Mouse (Mus musculus) hindbrain, embryonic 13.5 days (tissue): ENCODE measurements around the gene Gm20388. TPM values are rescaled to one million over a fixed set of nuclear protein-coding genes. Genes with fewer than 3 reads are reported as not detected.
A peak's percentile ranks its signal among the peaks of the same experiment; 100 is the strongest.

Experiments
- ATAC-seq: fragments of 200-750 bp; cut with Nextera tagmentation; 2 replicates; pipeline ENCODE4 v1.8.0; 2017; ENCODE audit warnings: moderate TSS enrichment; ENCODE audit not compliant: low FRiP score
- H3K27ac ChIP-seq: fragments of 300-500 bp; sonication (generic); 2 replicates; pipeline ENCODE4 v1.5.1; 2015; ENCODE audit warnings: inconsistent platforms, mild to moderate bottlenecking, moderate library complexity
- H3K27me3 ChIP-seq: fragments of 300-500 bp; sonication (generic); 2 replicates; pipeline ENCODE4 v1.6.1; 2015; ENCODE audit warnings: mild to moderate bottlenecking, inconsistent platforms
- H3K36me3 ChIP-seq: fragments of 300-500 bp; sonication (generic); 2 replicates; pipeline ENCODE4 v1.6.1; 2015; ENCODE audit warnings: mild to moderate bottlenecking, inconsistent platforms
- H3K4me1 ChIP-seq: fragments of 300-500 bp; sonication (generic); replicated peaks from 2 replicates; pipeline ENCODE4 v1.6.1; 2015; ENCODE audit warnings: inconsistent platforms
- H3K4me2 ChIP-seq: fragments of 300-500 bp; sonication (generic); 2 replicates; pipeline ENCODE4 v1.6.1; 2015; ENCODE audit warnings: inconsistent platforms, mild to moderate bottlenecking, moderate library complexity
- H3K4me3 ChIP-seq: fragments of 300-500 bp; sonication (generic); 2 replicates; pipeline ENCODE4 v1.5.1; 2015; ENCODE audit warnings: mild to moderate bottlenecking, inconsistent platforms
- H3K9ac ChIP-seq: fragments of 300-500 bp; sonication (generic); 2 replicates; pipeline ENCODE4 v1.6.1; 2015; ENCODE audit warnings: mild to moderate bottlenecking, inconsistent platforms
- H3K9me3 ChIP-seq: fragments of 300-500 bp; sonication (generic); 2 replicates; pipeline ENCODE4 v1.6.1; 2016; ENCODE audit warnings: inconsistent platforms
- WGBS: fragments of 180-500 bp; shearing (Covaris S2); methylation state at CpG from one replicate; pipeline ENCODE4 v1.1.7; 2015; 5-methylcytosine and 5-hydroxymethylcytosine counted together
- polyA plus RNA-seq: library from polyadenylated mRNA; unstranded; fragments of >200 nt; fragmentation: Nextera tagmentation; extraction: Ambion mirVana; gene quantifications from 2 replicates; pipeline ENCODE4 v1.2.1, GENCODE M21; 2015

Gene Gm20388
- polyA plus RNA-seq, 1 experiment from 2014 or later = 1.9 TPM

- peaks cover 14% of the 10 kb centered on the region for H3K27me3 ChIP-seq
- no peaks in the 10 kb centered on the region for H3K9me3 ChIP-seq
- ATAC-seq = no peak
- 81% methylated on average over 1 of the region's 1 CpGs for WGBS
- no peak overlapping the region for H3K4me2 ChIP-seq
- H3K36me3 ChIP-seq = no peaks in the 10 kb centered on the region
- H3K27ac ChIP-seq = no peak overlapping the region
- no peak overlapping the region for H3K4me3 ChIP-seq
- H3K9ac ChIP-seq = no peak overlapping the region
- peaks cover 21% of the 10 kb centered on the region for H3K4me1 ChIP-seq
Observed at GRCm38 (mm10) chr8:121379387-121379786, 1468.7 kb downstream of the Gm20388 start.

GRCm38 (mm10) chr8:121382583-121383241 lies 1472.1 kb downstream of the Gm20388 start:
- under 1% methylated on average over 21 of the region's 21 CpGs for WGBS
- ATAC-seq = peak; percentile 79
- peak overlapping the region; percentile 38 for H3K4me3 ChIP-seq
- peaks cover 10% of the 10 kb centered on the region for H3K4me1 ChIP-seq
- no peaks in the 10 kb centered on the region for H3K9me3 ChIP-seq
- H3K4me2 ChIP-seq = peak overlapping the region; percentile 61
- H3K9ac ChIP-seq = peak overlapping the region; percentile 76
- peak overlapping the region; percentile 78 for H3K27ac ChIP-seq
- peaks cover 10% of the 10 kb centered on the region; the same call in 1 of the 2 replicates for H3K27me3 ChIP-seq
- no peaks in the 10 kb centered on the region for H3K36me3 ChIP-seq

GRCm38 (mm10) chr8:121385540-121385939 lies 1474.9 kb downstream of the Gm20388 start:
- H3K4me2 ChIP-seq = no peak overlapping the region
- 64% methylated on average over 7 of the region's 7 CpGs for WGBS
- no peak overlapping the region for H3K9ac ChIP-seq
- no peaks in the 10 kb centered on the region for H3K9me3 ChIP-seq
- H3K4me1 ChIP-seq = peaks cover 5% of the 10 kb centered on the region
- H3K36me3 ChIP-seq = no peaks in the 10 kb centered on the region
- no peak overlapping the region for H3K4me3 ChIP-seq
- peaks cover 34% of the 10 kb centered on the region for H3K27me3 ChIP-seq
- no peak overlapping the region for H3K27ac ChIP-seq
- no peak for ATAC-seq

- H3K9ac ChIP-seq = 0 out of 2 replicates have a peak overlapping the region, but pooled peaks have one; percentile 3
- H3K4me2 ChIP-seq = no peak overlapping the region
- peaks cover 71% of the 10 kb centered on the region for H3K27me3 ChIP-seq
- no peaks in the 10 kb centered on the region for H3K36me3 ChIP-seq
- no peaks in the 10 kb centered on the region for H3K9me3 ChIP-seq
- H3K4me3 ChIP-seq = no peak overlapping the region
- H3K27ac ChIP-seq = no peak overlapping the region
- peaks cover 17% of the 10 kb centered on the region for H3K4me1 ChIP-seq
- 22% methylated on average over 11 of the region's 11 CpGs for WGBS
- no peak for ATAC-seq
Observed at GRCm38 (mm10) chr8:121390608-121391007, 1480.0 kb downstream of the Gm20388 start.

GRCm38 (mm10) chr8:121391254-121391653 lies 1480.6 kb downstream of the Gm20388 start:
- H3K4me1 ChIP-seq = peaks cover 17% of the 10 kb centered on the region
- H3K4me2 ChIP-seq = no peak overlapping the region
- H3K9ac ChIP-seq = no peak overlapping the region; the same call in 1 of the 2 replicates
- no peak overlapping the region for H3K27ac ChIP-seq
- no peaks in the 10 kb centered on the region for H3K36me3 ChIP-seq
- H3K9me3 ChIP-seq = no peaks in the 10 kb centered on the region
- H3K27me3 ChIP-seq = peaks cover 75% of the 10 kb centered on the region
- no peak for ATAC-seq
- H3K4me3 ChIP-seq = no peak overlapping the region
- WGBS = 8% methylated on average over 9 of the region's 9 CpGs

- no peak overlapping the region for H3K4me2 ChIP-seq
- peaks cover 81% of the 10 kb centered on the region for H3K27me3 ChIP-seq
- no peak overlapping the region for H3K4me3 ChIP-seq
- no peaks in the 10 kb centered on the region for H3K9me3 ChIP-seq
- 10% methylated on average over 12 of the region's 12 CpGs for WGBS
- H3K36me3 ChIP-seq = no peaks in the 10 kb centered on the region
- H3K9ac ChIP-seq = no peak overlapping the region
- no peak for ATAC-seq
- peaks cover 17% of the 10 kb centered on the region for H3K4me1 ChIP-seq
- H3K27ac ChIP-seq = no peak overlapping the region
Observed at GRCm38 (mm10) chr8:121391771-121392170, 1481.1 kb downstream of the Gm20388 start.

- ATAC-seq = no peak
- 34% methylated on average over 10 of the region's 10 CpGs for WGBS
- H3K9me3 ChIP-seq = no peaks in the 10 kb centered on the region
- H3K4me3 ChIP-seq = no peak overlapping the region
- H3K36me3 ChIP-seq = no peaks in the 10 kb centered on the region
- H3K4me1 ChIP-seq = peaks cover 23% of the 10 kb centered on the region
- H3K27ac ChIP-seq = no peak overlapping the region
- no peak overlapping the region for H3K4me2 ChIP-seq
- no peak overlapping the region for H3K9ac ChIP-seq
- H3K27me3 ChIP-seq = peaks cover 86% of the 10 kb centered on the region
Observed at GRCm38 (mm10) chr8:121392482-121392881, 1481.8 kb downstream of the Gm20388 start.

- H3K4me1 ChIP-seq = peaks cover 29% of the 10 kb centered on the region
- ATAC-seq = no peak; the same call in 1 of the 2 replicates
- no peak overlapping the region for H3K9ac ChIP-seq
- 22% methylated on average over 9 of the region's 9 CpGs for WGBS
- H3K27me3 ChIP-seq = peaks cover 84% of the 10 kb centered on the region
- H3K4me2 ChIP-seq = no peak overlapping the region
- H3K9me3 ChIP-seq = no peaks in the 10 kb centered on the region
- no peak overlapping the region for H3K4me3 ChIP-seq
- no peaks in the 10 kb centered on the region for H3K36me3 ChIP-seq
- no peak overlapping the region for H3K27ac ChIP-seq
Observed at GRCm38 (mm10) chr8:121393111-121393510, 1482.5 kb downstream of the Gm20388 start.

GRCm38 (mm10) chr8:121394686-121395085 lies 1484.0 kb downstream of the Gm20388 start:
- Histone ChIP-seq H3K4me3 (no peak overlapping the region), H3K4me2 (no peak overlapping the region), H3K9ac (no peak overlapping the region), H3K27me3 (peaks cover 84% of the 10 kb centered on the region), H3K27ac (no peak overlapping the region), H3K4me1 (peaks cover 34% of the 10 kb centered on the region), H3K36me3 (no peaks in the 10 kb centered on the region), H3K9me3 (no peaks in the 10 kb centered on the region)
- WGBS = 77% methylated on average over 5 of the region's 5 CpGs
- no peak for ATAC-seq

- no peak for ATAC-seq
- Histone ChIP-seq H3K9ac (no peak overlapping the region), H3K36me3 (no peaks in the 10 kb centered on the region), H3K4me1 (peaks cover 36% of the 10 kb centered on the region), H3K27me3 (peaks cover 83% of the 10 kb centered on the region), H3K4me3 (no peak overlapping the region), H3K9me3 (no peaks in the 10 kb centered on the region), H3K27ac (no peak overlapping the region), H3K4me2 (no peak overlapping the region)
- 63% methylated on average over 11 of the region's 11 CpGs for WGBS
Observed at GRCm38 (mm10) chr8:121395316-121395715, 1484.7 kb downstream of the Gm20388 start.

GRCm38 (mm10) chr8:121396151-121396550 lies 1485.5 kb downstream of the Gm20388 start:
- 32% methylated on average over 11 of the region's 11 CpGs for WGBS
- no peak for ATAC-seq
- no peaks in the 10 kb centered on the region for H3K36me3 ChIP-seq
- H3K9me3 ChIP-seq = no peaks in the 10 kb centered on the region
- H3K4me2 ChIP-seq = no peak overlapping the region
- H3K9ac ChIP-seq = no peak overlapping the region
- H3K4me3 ChIP-seq = no peak overlapping the region
- peaks cover 74% of the 10 kb centered on the region for H3K27me3 ChIP-seq
- H3K4me1 ChIP-seq = peaks cover 34% of the 10 kb centered on the region
- no peak overlapping the region for H3K27ac ChIP-seq

GRCm38 (mm10) chr8:121397201-121397698 lies 1486.6 kb downstream of the Gm20388 start:
- ATAC-seq = no peak
- no peak overlapping the region for H3K4me3 ChIP-seq
- H3K9me3 ChIP-seq = no peaks in the 10 kb centered on the region
- no peak overlapping the region for H3K4me2 ChIP-seq
- peaks cover 26% of the 10 kb centered on the region for H3K4me1 ChIP-seq
- WGBS = 42% methylated on average over 10 of the region's 10 CpGs
- H3K36me3 ChIP-seq = no peaks in the 10 kb centered on the region
- peaks cover 70% of the 10 kb centered on the region for H3K27me3 ChIP-seq
- no peak overlapping the region for H3K9ac ChIP-seq
- H3K27ac ChIP-seq = no peak overlapping the region

- H3K27me3 ChIP-seq = peaks cover 62% of the 10 kb centered on the region
- no peak for ATAC-seq
- 61% methylated on average over 6 of the region's 6 CpGs for WGBS
Observed at GRCm38 (mm10) chr8:121398081-121398480, 1487.4 kb downstream of the Gm20388 start.

More at GRCm38 (mm10) chr8:121398081-121398480, 1487.4 kb downstream of the Gm20388 start:
- Histone ChIP-seq H3K4me1 (peaks cover 23% of the 10 kb centered on the region), H3K27ac (no peak overlapping the region), H3K36me3 (no peaks in the 10 kb centered on the region), H3K9me3 (no peaks in the 10 kb centered on the region), H3K9ac (peak overlapping the region; percentile 24; the same call in 1 of the 2 replicates), H3K4me3 (no peak overlapping the region), H3K4me2 (no peak overlapping the region)
